Mouse (Mus musculus): ENCODE results near the gene Ftl1.

DNA sequence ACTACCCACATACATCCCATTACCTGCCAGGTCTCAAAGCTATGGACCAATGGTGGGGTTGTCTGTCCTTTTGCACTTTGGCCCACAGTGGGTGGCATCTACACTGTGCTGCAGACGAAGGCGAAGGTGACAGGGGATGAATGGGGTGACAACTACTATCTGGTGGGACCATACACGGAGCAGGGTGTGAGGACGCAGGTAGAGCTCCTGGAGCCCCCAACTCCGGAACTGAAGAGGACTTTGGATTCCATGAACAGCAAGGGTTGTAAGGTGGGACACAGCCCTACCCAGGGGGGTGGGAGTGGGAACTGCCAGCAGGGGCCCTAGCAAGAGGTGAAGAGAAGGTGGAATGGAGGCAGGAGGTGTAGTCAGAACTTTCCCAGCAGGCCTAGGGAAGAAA, 23.2 kb downstream of the Ftl1 start:
- no peak for TF ChIP-seq CTCF (IDR thresholded peaks at IDR 0.05; ENCODE audit: low read depth)
- no peak for TF ChIP-seq EP300 (IDR thresholded peaks at IDR 0.05; ENCODE audit: low read depth)
